In the genomic region with DNA sequence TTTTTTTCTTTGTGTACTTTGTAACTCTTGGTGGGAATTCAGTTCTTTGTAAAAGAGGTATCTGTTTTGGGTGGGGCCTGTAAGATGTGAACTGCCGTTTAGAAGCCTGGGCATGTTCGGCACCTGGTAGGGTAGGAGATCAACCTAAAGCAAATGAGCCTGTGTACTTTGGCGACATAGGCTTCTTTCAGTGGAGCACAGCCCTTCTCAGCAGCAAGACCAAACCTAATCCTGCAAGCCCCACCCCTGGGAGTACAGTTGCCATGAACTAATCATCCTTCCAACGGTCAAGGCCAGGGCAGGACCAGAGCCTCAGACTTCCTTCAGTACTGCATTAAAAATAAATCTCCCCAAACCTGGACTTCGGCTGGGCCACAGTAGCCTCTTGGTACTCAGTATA, we compare ENCODE assay signal across 9 mouse cellular contexts.
DNase-seq lines count a peak whose midpoint lies in the region; ATAC-seq and TF ChIP-seq lines count a peak whose summit lies in the region.
"Had no signal": no experiment of that assay in that cellular context is flagged by ENCODE, and none has a peak within 500 bp of the region (broad histone marks: within the 10 kb centered on the region; RNA-seq: fewer than 3 reads in every experiment).

No protein-coding gene starts in this region.

- H3K4me2 ChIP-seq in kidney, embryonic 14.5 days (replicated peaks; ENCODE audit: low read depth, low read length), result no peak overlapping the region
- H3K4me2 ChIP-seq in heart, embryonic 16.5 days (ENCODE audit: low read depth, low read length), result no peak overlapping the region
- H3K4me2 ChIP-seq in myocyte (ENCODE audit: low read depth), result peak overlapping the region; percentile 82

- no peaks in the 10 kb centered on the region for H3K9me3 ChIP-seq in kidney, embryonic 14.5 days (ENCODE audit: control insufficient read depth, low read length)
- no peaks in the 10 kb centered on the region for H3K9me3 ChIP-seq in heart, embryonic 16.5 days (replicated peaks; ENCODE audit: control insufficient read depth, low read length)

- H3K27me3 ChIP-seq in kidney, embryonic 14.5 days (ENCODE audit: control insufficient read depth, insufficient read depth, low read length), result no peaks in the 10 kb centered on the region
- H3K27me3 ChIP-seq in heart, embryonic 16.5 days (ENCODE audit: control insufficient read depth, insufficient read depth, low read length), result no peaks in the 10 kb centered on the region
- H3K27me3 ChIP-seq in myocyte (ENCODE audit: control insufficient read depth, insufficient read depth, insufficient read length), result no peaks in the 10 kb centered on the region

- H3K36me3 ChIP-seq in kidney, embryonic 14.5 days (ENCODE audit: control insufficient read depth, insufficient read depth, low read length), result no peaks in the 10 kb centered on the region
- H3K36me3 ChIP-seq in heart, embryonic 16.5 days (ENCODE audit: control insufficient read depth, insufficient read depth), result no peaks in the 10 kb centered on the region
- H3K36me3 ChIP-seq in myocyte (ENCODE audit: control insufficient read depth, insufficient read depth), result no peaks in the 10 kb centered on the region

- TF ChIP-seq POLR2A in myocyte (IDR thresholded peaks at IDR 0.05; ENCODE audit: insufficient read length, low read depth), result no peak

- ATAC-seq in kidney, embryonic 14.5 days (ENCODE audit: low FRiP score, low TSS enrichment), result no peak
- ATAC-seq in heart, embryonic 16.5 days (replicated peaks; ENCODE audit: extremely low read depth, insufficient read depth, low FRiP score), result no peak

- no peak for DNase-seq in kidney, adult 8-10 months
- DNase-seq in adrenal gland, postnatal 10 days, result peak; percentile 73
- no peak for DNase-seq in urinary bladder, postnatal 14 days (ENCODE audit: low spot score)
- DNase-seq in right cerebral cortex, postnatal 25 days, result no peak
- no peak for DNase-seq in lung, postnatal 36 days
- DNase-seq: layer of hippocampus, adult 9-11 months had no signal

- WGBS in kidney, embryonic 14.5 days, result 59% methylated on average over 5 of the region's 5 CpGs
- WGBS in heart, embryonic 16.5 days, result 44% methylated on average over 5 of the region's 5 CpGs

- H3K4me1 ChIP-seq in kidney, embryonic 14.5 days (ENCODE audit: control insufficient read depth, insufficient read depth, low read length), result peaks cover 38% of the 10 kb centered on the region
- H3K4me1 ChIP-seq in heart, embryonic 16.5 days (ENCODE audit: control insufficient read depth, insufficient read depth, low read length), result peaks cover 63% of the 10 kb centered on the region

- H3K27ac ChIP-seq in kidney, embryonic 14.5 days (ENCODE audit: low read depth, low read length), result peak overlapping the region; percentile 30; the same call in 1 of the 2 replicates
- peak overlapping the region; percentile 69 for H3K27ac ChIP-seq in heart, embryonic 16.5 days (ENCODE audit: low read length)

- H3K9ac ChIP-seq in kidney, embryonic 14.5 days (ENCODE audit: low read depth, low read length), result no peak overlapping the region
- H3K9ac ChIP-seq in heart, embryonic 16.5 days (ENCODE audit: low read length), result no peak overlapping the region

- H3ac ChIP-seq in myocyte (ENCODE audit: control insufficient read depth, insufficient read length), result no peak overlapping the region

- no peak overlapping the region for H3K4me3 ChIP-seq in kidney, embryonic 14.5 days (ENCODE audit: low read length)
- H3K4me3 ChIP-seq in heart, embryonic 16.5 days (ENCODE audit: low read length), result no peak overlapping the region
- no peak overlapping the region for H3K4me3 ChIP-seq in myocyte

- peaks cover 89% of the 10 kb centered on the region for H3K79me2 ChIP-seq in myocyte (ENCODE audit: control insufficient read depth, insufficient read depth)

TF ChIP-seq in myocyte, 11 proteins besides CTCF, POLR2A, EP300 and RAD21:
- TF ChIP-seq TCF12 (IDR thresholded peaks at IDR 0.05; ENCODE audit: insufficient read depth, poor library complexity, severe bottlenecking) (no peak), REST (IDR thresholded peaks at IDR 0.05; ENCODE audit: insufficient read depth, insufficient read length) (no peak), MAX (IDR thresholded peaks at IDR 0.05; ENCODE audit: low read depth) (no peak), MYOD1 (IDR thresholded peaks at IDR 0.05; ENCODE audit: control insufficient read depth in 1 of 3, insufficient read length in 2 of 3, low read depth in 2 of 3) (peak in 1 of 3 experiments; percentile 25), USF1 (IDR thresholded peaks at IDR 0.05; ENCODE audit: low read depth) (no peak)
